Mouse (Mus musculus): ENCODE results near the gene Ddr2. TPM values are rescaled to one million over a fixed set of nuclear protein-coding genes. Genes with fewer than 3 reads are reported as not detected.
A peak's percentile ranks its signal among the peaks of the same experiment; 100 is the strongest.
"Not testable (repeated sequence)": the region's sequence is repeated elsewhere in the genome, so short reads cannot be mapped to it uniquely, and the experiment has no call there.

Ddr2 gene
- polyA plus RNA-seq, 1 experiment from 2014 or later = 10.6 TPM

DNA sequence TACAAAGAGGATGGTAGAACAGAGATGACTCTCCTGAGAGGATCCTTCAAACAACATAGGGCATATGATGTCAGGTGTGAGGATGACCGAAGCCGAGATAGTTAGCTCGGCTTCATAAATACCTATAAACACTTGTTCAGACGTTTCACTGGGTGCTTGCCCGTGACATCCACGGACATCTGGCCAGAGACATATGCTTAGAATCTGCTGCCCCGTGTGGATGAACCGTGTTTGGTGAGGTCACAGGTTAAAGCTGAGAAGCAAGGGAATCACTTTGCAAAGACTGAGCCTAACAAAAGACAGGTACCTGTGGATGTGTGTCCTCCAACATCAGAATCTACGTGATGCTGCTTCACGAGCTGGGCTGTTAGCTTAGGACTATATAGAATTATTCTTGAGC is 1.7 kb upstream of the Ddr2 start:
- Histone ChIP-seq H3K4me3 (ENCODE audit: low read length) (no peak overlapping the region), H3K36me3 (ENCODE audit: control insufficient read depth, insufficient read depth) (no peaks in the 10 kb centered on the region), H3K27me3 (ENCODE audit: control insufficient read depth, insufficient read depth, low read length) (no peaks in the 10 kb centered on the region), H3K9me3 (replicated peaks; ENCODE audit: control insufficient read depth, low read length) (no peaks in the 10 kb centered on the region; the same call in 1 of the 2 replicates), H3K4me2 (ENCODE audit: low read depth, low read length) (no peak overlapping the region), H3K9ac (ENCODE audit: low read length) (no peak overlapping the region), H3K4me1 (ENCODE audit: control insufficient read depth, insufficient read depth, low read length) (peaks cover 4% of the 10 kb centered on the region; the same call in 1 of the 2 replicates), H3K27ac (ENCODE audit: low read length) (no peak overlapping the region)
- 86% methylated on average over 10 of the region's 10 CpGs for WGBS
- no peak for ATAC-seq (replicated peaks; ENCODE audit: extremely low read depth, insufficient read depth, low FRiP score)

- Histone ChIP-seq H3K27ac (ENCODE audit: low read length) (no peak overlapping the region), H3K9ac (ENCODE audit: low read length) (no peak overlapping the region), H3K27me3 (ENCODE audit: control insufficient read depth, insufficient read depth, low read length) (no peaks in the 10 kb centered on the region), H3K4me1 (ENCODE audit: control insufficient read depth, insufficient read depth, low read length) (peaks cover 4% of the 10 kb centered on the region; the same call in 1 of the 2 replicates), H3K4me3 (ENCODE audit: low read length) (no peak overlapping the region), H3K4me2 (ENCODE audit: low read depth, low read length) (no peak overlapping the region), H3K9me3 (replicated peaks; ENCODE audit: control insufficient read depth, low read length) (no peaks in the 10 kb centered on the region; the same call in 1 of the 2 replicates), H3K36me3 (ENCODE audit: control insufficient read depth, insufficient read depth) (no peaks in the 10 kb centered on the region)
- no peak for ATAC-seq (replicated peaks; ENCODE audit: extremely low read depth, insufficient read depth, low FRiP score)
- WGBS = 76% methylated on average over 16 of the region's 16 CpGs
Observed at GRCm38 (mm10) chr1:170111651-170112226, 1.2 kb upstream of the Ddr2 start.

- WGBS = 65% methylated on average over 19 of the region's 19 CpGs
- no peaks in the 10 kb centered on the region for H3K9me3 ChIP-seq (replicated peaks; ENCODE audit: control insufficient read depth, low read length)
- peak overlapping the region; percentile 49 for H3K4me3 ChIP-seq (ENCODE audit: low read length)
- H3K4me2 ChIP-seq (ENCODE audit: low read depth, low read length) = peak overlapping the region; percentile 52
- peak overlapping the region; percentile 81 for H3K27ac ChIP-seq (ENCODE audit: low read length)
- H3K36me3 ChIP-seq (ENCODE audit: control insufficient read depth, insufficient read depth) = no peaks in the 10 kb centered on the region
- peak overlapping the region; percentile 64 for H3K9ac ChIP-seq (ENCODE audit: low read length)
- no peaks in the 10 kb centered on the region for H3K27me3 ChIP-seq (ENCODE audit: control insufficient read depth, insufficient read depth, low read length)
- ATAC-seq (replicated peaks; ENCODE audit: extremely low read depth, insufficient read depth, low FRiP score) = 0 out of 2 replicates have a peak, but pooled peaks have one; percentile 35
- peaks cover 4% of the 10 kb centered on the region; the same call in 1 of the 2 replicates for H3K4me1 ChIP-seq (ENCODE audit: control insufficient read depth, insufficient read depth, low read length)
Observed at GRCm38 (mm10) chr1:170109776-170110515, 616 bp downstream of the Ddr2 start.

- H3K4me3 ChIP-seq (ENCODE audit: low read length); H3K4me1 ChIP-seq (ENCODE audit: control insufficient read depth, insufficient read depth, low read length); H3K9me3 ChIP-seq (replicated peaks; ENCODE audit: control insufficient read depth, low read length); H3K27ac ChIP-seq (ENCODE audit: low read length); ATAC-seq (replicated peaks; ENCODE audit: extremely low read depth, insufficient read depth, low FRiP score); H3K27me3 ChIP-seq (ENCODE audit: control insufficient read depth, insufficient read depth, low read length); H3K36me3 ChIP-seq (ENCODE audit: control insufficient read depth, insufficient read depth); H3K9ac ChIP-seq (ENCODE audit: low read length); H3K4me2 ChIP-seq (ENCODE audit: low read depth, low read length): not testable (repeated sequence)
- 93% methylated on average over 6 of the region's 6 CpGs for WGBS
Observed at GRCm38 (mm10) chr1:170102814-170103213, 7.7 kb downstream of the Ddr2 start.

GRCm38 (mm10) chr1:170086631-170087030 is 23.9 kb downstream of the Ddr2 start:
- no peaks in the 10 kb centered on the region for H3K4me1 ChIP-seq (ENCODE audit: control insufficient read depth, insufficient read depth, low read length)
- no peaks in the 10 kb centered on the region for H3K27me3 ChIP-seq (ENCODE audit: control insufficient read depth, insufficient read depth, low read length)
- no peaks in the 10 kb centered on the region for H3K36me3 ChIP-seq (ENCODE audit: control insufficient read depth, insufficient read depth)
- H3K27ac ChIP-seq (ENCODE audit: low read length) = no peak overlapping the region
- WGBS = 93% methylated on average over 7 of the region's 7 CpGs
- no peak overlapping the region for H3K4me3 ChIP-seq (ENCODE audit: low read length)
- H3K9ac ChIP-seq (ENCODE audit: low read length) = no peak overlapping the region
- H3K4me2 ChIP-seq (ENCODE audit: low read depth, low read length) = no peak overlapping the region
- no peak for ATAC-seq (replicated peaks; ENCODE audit: extremely low read depth, insufficient read depth, low FRiP score)
- H3K9me3 ChIP-seq (replicated peaks; ENCODE audit: control insufficient read depth, low read length) = no peaks in the 10 kb centered on the region

GRCm38 (mm10) chr1:170084151-170084796 is 26.3 kb downstream of the Ddr2 start:
- H3K4me3 ChIP-seq (ENCODE audit: low read length) = no peak overlapping the region
- H3K4me2 ChIP-seq (ENCODE audit: low read depth, low read length) = no peak overlapping the region
- H3K27me3 ChIP-seq (ENCODE audit: control insufficient read depth, insufficient read depth, low read length) = no peaks in the 10 kb centered on the region
- H3K9ac ChIP-seq (ENCODE audit: low read length) = no peak overlapping the region
- H3K4me1 ChIP-seq (ENCODE audit: control insufficient read depth, insufficient read depth, low read length) = no peaks in the 10 kb centered on the region
- no peak for ATAC-seq (replicated peaks; ENCODE audit: extremely low read depth, insufficient read depth, low FRiP score)
- WGBS = 84% methylated on average over 12 of the region's 12 CpGs
- no peak overlapping the region for H3K27ac ChIP-seq (ENCODE audit: low read length)
- no peaks in the 10 kb centered on the region for H3K36me3 ChIP-seq (ENCODE audit: control insufficient read depth, insufficient read depth)
- no peaks in the 10 kb centered on the region for H3K9me3 ChIP-seq (replicated peaks; ENCODE audit: control insufficient read depth, low read length)

DNA sequence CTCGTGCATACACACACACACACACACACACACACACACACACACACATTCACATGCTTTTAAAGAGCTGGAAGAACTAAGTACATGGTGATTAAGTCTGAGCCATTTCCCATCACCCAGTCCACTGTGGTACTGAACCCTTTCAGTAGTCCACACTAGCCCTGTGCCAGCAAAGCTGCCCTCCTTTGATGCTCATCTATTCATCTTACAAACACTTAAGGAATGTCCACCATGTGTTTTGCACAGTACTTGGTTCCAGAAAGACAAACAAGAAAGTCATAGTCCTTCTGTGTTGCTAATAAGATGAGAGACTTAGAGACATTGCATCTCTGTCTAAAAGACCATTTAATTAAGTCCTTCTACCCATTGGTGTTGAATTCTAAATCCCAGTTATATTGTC is 29.7 kb downstream of the Ddr2 start:
- WGBS = 50% methylated on average over 1 of the region's 1 CpGs
- H3K9ac ChIP-seq (ENCODE audit: low read length) = no peak overlapping the region
- H3K4me3 ChIP-seq (ENCODE audit: low read length) = no peak overlapping the region
- no peaks in the 10 kb centered on the region for H3K36me3 ChIP-seq (ENCODE audit: control insufficient read depth, insufficient read depth)
- no peaks in the 10 kb centered on the region for H3K27me3 ChIP-seq (ENCODE audit: control insufficient read depth, insufficient read depth, low read length)
- no peak overlapping the region for H3K4me2 ChIP-seq (ENCODE audit: low read depth, low read length)
- H3K9me3 ChIP-seq (replicated peaks; ENCODE audit: control insufficient read depth, low read length) = no peaks in the 10 kb centered on the region
- ATAC-seq (replicated peaks; ENCODE audit: extremely low read depth, insufficient read depth, low FRiP score) = no peak
- no peaks in the 10 kb centered on the region for H3K4me1 ChIP-seq (ENCODE audit: control insufficient read depth, insufficient read depth, low read length)
- H3K27ac ChIP-seq (ENCODE audit: low read length) = no peak overlapping the region

GRCm38 (mm10) chr1:170079465-170079864 is 31.1 kb downstream of the Ddr2 start:
- no peak for ATAC-seq (replicated peaks; ENCODE audit: extremely low read depth, insufficient read depth, low FRiP score)

DNA sequence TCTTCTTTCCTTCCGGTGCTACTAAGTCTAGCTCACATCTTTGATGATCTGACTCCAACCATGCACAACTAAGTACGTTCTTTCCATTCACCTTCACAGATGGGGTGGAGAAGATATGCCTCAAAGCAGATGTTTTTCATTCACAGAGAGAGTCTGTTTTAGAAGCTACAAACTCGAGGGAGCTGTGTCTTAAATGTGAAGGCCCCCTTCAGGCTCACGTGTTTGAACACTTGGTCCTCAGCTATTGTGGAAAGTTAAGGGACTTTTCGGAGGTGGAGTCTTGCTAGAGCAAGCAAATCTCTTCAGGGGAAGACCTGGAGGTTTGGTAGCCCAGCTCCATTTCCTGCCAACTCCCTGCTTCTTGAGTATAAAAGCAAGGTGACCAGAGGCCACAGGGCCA is 34.2 kb downstream of the Ddr2 start:
- Histone ChIP-seq H3K27me3 (ENCODE audit: control insufficient read depth, insufficient read depth, low read length) (no peaks in the 10 kb centered on the region), H3K4me3 (ENCODE audit: low read length) (no peak overlapping the region), H3K9ac (ENCODE audit: low read length) (no peak overlapping the region), H3K4me1 (ENCODE audit: control insufficient read depth, insufficient read depth, low read length) (no peaks in the 10 kb centered on the region), H3K4me2 (ENCODE audit: low read depth, low read length) (no peak overlapping the region), H3K9me3 (replicated peaks; ENCODE audit: control insufficient read depth, low read length) (no peaks in the 10 kb centered on the region), H3K27ac (ENCODE audit: low read length) (no peak overlapping the region), H3K36me3 (ENCODE audit: control insufficient read depth, insufficient read depth) (no peaks in the 10 kb centered on the region)
- ATAC-seq (replicated peaks; ENCODE audit: extremely low read depth, insufficient read depth, low FRiP score) = no peak
- WGBS = 83% methylated on average over 5 of the region's 5 CpGs

More at GRCm38 (mm10) chr1:170079465-170079864, 31.1 kb downstream of the Ddr2 start:
- Histone ChIP-seq H3K4me1 (ENCODE audit: control insufficient read depth, insufficient read depth, low read length) (no peaks in the 10 kb centered on the region), H3K4me3 (ENCODE audit: low read length) (no peak overlapping the region), H3K4me2 (ENCODE audit: low read depth, low read length) (no peak overlapping the region), H3K9me3 (replicated peaks; ENCODE audit: control insufficient read depth, low read length) (no peaks in the 10 kb centered on the region), H3K27ac (ENCODE audit: low read length) (no peak overlapping the region), H3K27me3 (ENCODE audit: control insufficient read depth, insufficient read depth, low read length) (no peaks in the 10 kb centered on the region), H3K36me3 (ENCODE audit: control insufficient read depth, insufficient read depth) (no peaks in the 10 kb centered on the region), H3K9ac (ENCODE audit: low read length) (no peak overlapping the region)
- 67% methylated on average over 2 of the region's 2 CpGs for WGBS
